Mouse (Mus musculus): ENCODE measurements around the gene Stat1. TPM values are rescaled to one million over a fixed set of nuclear protein-coding genes. Genes with fewer than 3 reads are reported as not detected.
A peak's percentile ranks its signal among the peaks of the same experiment; 100 is the strongest.

Gene Stat1
- polyA plus RNA-seq, 3 experiments from 2014 or later, result 639 to 1,069 (median 1,003) TPM

- ATAC-seq, result peak; percentile 21
Observed at GRCm38 (mm10) chr1:52166652-52167220, 47.5 kb downstream of the Stat1 start.

GRCm38 (mm10) chr1:52170057-52170456 is 50.8 kb downstream of the Stat1 start:
- ATAC-seq, result peak; percentile 29

GRCm38 (mm10) chr1:52170747-52171146 is 51.5 kb downstream of the Stat1 start:
- ATAC-seq, result no peak

GRCm38 (mm10) chr1:52171271-52171670 is 52.0 kb downstream of the Stat1 start:
- ATAC-seq, result peak; percentile 33

- ATAC-seq, result no peak
Observed at GRCm38 (mm10) chr1:52175321-52175720, 56.1 kb downstream of the Stat1 start.

GRCm38 (mm10) chr1:52175983-52176382 is 56.7 kb downstream of the Stat1 start:
- no peak for ATAC-seq

- ATAC-seq, result no peak
Observed at GRCm38 (mm10) chr1:52176999-52177398, 57.8 kb downstream of the Stat1 start.

- ATAC-seq, result no peak
Observed at GRCm38 (mm10) chr1:52179939-52180568, 60.8 kb downstream of the Stat1 start.

GRCm38 (mm10) chr1:52181994-52182393 is 62.8 kb downstream of the Stat1 start:
- ATAC-seq, result no peak

- ATAC-seq, result no peak
Observed at GRCm38 (mm10) chr1:52182992-52183391, 63.8 kb downstream of the Stat1 start.

Other genes starting within 250 kb of the Stat1 start
- 1 to 10 TPM in 1 of 3 experiments, under 1 TPM in 1, not detected in 1; 0.41 to 1.3 TPM for gene Myo1b, start 203.4 kb upstream of the Stat1 start, polyA plus RNA-seq (2017; shearing (Covaris generic))
- 100 to 1,000 TPM; 154 to 191 (median 177) TPM for gene Stat4, start 132.3 kb upstream of the Stat1 start, polyA plus RNA-seq (2017; shearing (Covaris generic))
- 10 to 100 TPM; 54.1 to 79.4 (median 63.3) TPM for gene Gls, start 113.8 kb downstream of the Stat1 start, polyA plus RNA-seq (2017; shearing (Covaris generic))

All from inflammation-experienced regulatory T-cells, adult 6 months (primary cell).